Mouse (Mus musculus) lung, embryonic 14.5 days (tissue): Measurements from ENCODE around the gene Rnd2. TPM values are rescaled to one million over a fixed set of nuclear protein-coding genes. Genes with fewer than 3 reads are reported as not detected.
A peak's percentile ranks its signal among the peaks of the same experiment; 100 is the strongest.

ENCODE experiments used
- ATAC-seq: fragments of 200-750 bp; cut with Nextera tagmentation; 2 replicates; pipeline ENCODE4 v1.8.0; 2017; ENCODE audit warnings: mild to moderate bottlenecking, moderate TSS enrichment, moderate library complexity; ENCODE audit not compliant: insufficient read depth
- DNase-seq: peaks from one replicate; pipeline ENCODE4 v3.0.0-alpha.2; 2015
- H3K27ac ChIP-seq: fragments of 300-500 bp; sonication (generic); 2 replicates; pipeline ENCODE4 v1.5.1; 2014; ENCODE audit warnings: low read depth, mild to moderate bottlenecking, moderate library complexity
- H3K27me3 ChIP-seq: fragments of 300-500 bp; sonication (generic); 2 replicates; pipeline ENCODE4 v1.6.1; 2014; ENCODE audit warnings: low read length, control low read depth; ENCODE audit not compliant: insufficient read depth
- H3K36me3 ChIP-seq: fragments of 300-500 bp; sonication (generic); 2 replicates; pipeline ENCODE4 v1.6.1; 2014; ENCODE audit warnings: control low read depth; ENCODE audit not compliant: insufficient read depth
- H3K4me1 ChIP-seq: fragments of 300-500 bp; sonication (generic); 2 replicates; pipeline ENCODE4 v1.6.1; 2014; ENCODE audit warnings: antibody characterized with exemption, control low read depth; ENCODE audit not compliant: insufficient read depth
- H3K4me2 ChIP-seq: fragments of 300-500 bp; sonication (generic); 2 replicates; pipeline ENCODE4 v1.6.1; 2014; ENCODE audit warnings: mild to moderate bottlenecking
- H3K4me3 ChIP-seq: fragments of 300-500 bp; sonication (generic); 2 replicates; pipeline ENCODE4 v1.5.1; 2014; ENCODE audit warnings: low read depth, low read length
- H3K9ac ChIP-seq: fragments of 300-500 bp; sonication (generic); 2 replicates; pipeline ENCODE4 v1.6.1; 2014
- H3K9me3 ChIP-seq: fragments of 300-500 bp; sonication (generic); 2 replicates; pipeline ENCODE4 v1.6.1; 2016; ENCODE audit warnings: low read depth, low read length, control low read depth
- CTCF ChIP-seq: IDR thresholded peaks from 2 replicates; pipeline ENCODE4 v1.5.1; 2016; ENCODE audit warnings: antibody characterized with exemption, low read depth
- WGBS: fragments of 180-500 bp; shearing (Covaris S2); extraction: QIAGEN DNeasy Blood & Tissue Kit; methylation state at CpG from one replicate; pipeline ENCODE4 v1.1.7; 2014; 5-methylcytosine and 5-hydroxymethylcytosine counted together
- polyA plus RNA-seq: library from polyadenylated mRNA; unstranded; fragments of >200 nt; fragmentation: Nextera tagmentation; extraction: Ambion mirVana; gene quantifications from 2 replicates; pipeline ENCODE4 v1.2.1, GENCODE M21; 2014

The Rnd2 gene
- polyA plus RNA-seq, 1 experiment from 2014 or later: 5.6 TPM

- Histone ChIP-seq H3K4me3 (no peak overlapping the region), H3K27ac (no peak overlapping the region), H3K4me1 (no peaks in the 10 kb centered on the region), H3K27me3 (no peaks in the 10 kb centered on the region), H3K9me3 (no peaks in the 10 kb centered on the region), H3K4me2 (no peak overlapping the region), H3K9ac (no peak overlapping the region), H3K36me3 (no peaks in the 10 kb centered on the region)
- no peak for DNase-seq
- no peak for TF ChIP-seq CTCF
- ATAC-seq: no peak
- WGBS: 43% methylated on average over 4 of the region's 4 CpGs
These were observed 12.4 kb downstream of the Rnd2 start for GRCm38 (mm10) chr11:101477194-101477551.

DNA sequence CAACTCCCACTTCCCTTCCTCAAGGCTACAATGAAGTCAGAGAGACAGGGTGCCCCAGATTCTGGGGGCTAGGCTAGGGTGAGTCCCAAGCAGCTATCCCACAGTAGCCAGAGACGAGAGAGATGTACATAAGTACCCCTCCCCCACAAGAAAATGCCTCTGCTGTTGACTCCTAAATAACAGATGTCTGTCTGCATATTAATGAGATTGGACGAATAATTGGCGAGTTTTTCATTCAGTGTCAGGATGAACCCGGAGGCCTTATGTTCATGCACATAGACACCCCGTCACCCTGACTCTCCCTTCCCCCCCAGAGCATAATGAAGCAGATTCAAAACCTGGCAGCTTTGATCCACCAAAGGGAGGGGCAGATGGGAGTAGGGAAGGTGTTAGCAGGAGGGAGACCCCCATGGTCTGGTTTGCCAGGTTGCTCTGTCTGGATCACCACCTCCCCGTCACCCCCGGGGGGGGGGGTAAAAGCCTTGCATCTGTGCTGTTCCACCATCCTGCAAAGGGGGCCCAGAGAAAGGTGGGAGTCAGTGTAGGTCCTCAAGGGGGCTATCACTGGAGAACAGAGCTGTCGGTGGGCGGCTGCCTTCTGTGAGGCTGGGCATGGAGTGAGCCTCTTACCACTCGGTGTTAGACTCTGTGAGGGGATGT, 12.9 kb downstream of the Rnd2 start:
- no peak for TF ChIP-seq CTCF
- Histone ChIP-seq H3K36me3 (no peaks in the 10 kb centered on the region), H3K4me3 (no peak overlapping the region), H3K9me3 (no peaks in the 10 kb centered on the region), H3K9ac (no peak overlapping the region), H3K27me3 (no peaks in the 10 kb centered on the region), H3K4me2 (no peak overlapping the region), H3K4me1 (no peaks in the 10 kb centered on the region), H3K27ac (no peak overlapping the region)
- DNase-seq: no peak
- no peak for ATAC-seq
- WGBS: 59% methylated on average over 10 of the region's 10 CpGs

DNA sequence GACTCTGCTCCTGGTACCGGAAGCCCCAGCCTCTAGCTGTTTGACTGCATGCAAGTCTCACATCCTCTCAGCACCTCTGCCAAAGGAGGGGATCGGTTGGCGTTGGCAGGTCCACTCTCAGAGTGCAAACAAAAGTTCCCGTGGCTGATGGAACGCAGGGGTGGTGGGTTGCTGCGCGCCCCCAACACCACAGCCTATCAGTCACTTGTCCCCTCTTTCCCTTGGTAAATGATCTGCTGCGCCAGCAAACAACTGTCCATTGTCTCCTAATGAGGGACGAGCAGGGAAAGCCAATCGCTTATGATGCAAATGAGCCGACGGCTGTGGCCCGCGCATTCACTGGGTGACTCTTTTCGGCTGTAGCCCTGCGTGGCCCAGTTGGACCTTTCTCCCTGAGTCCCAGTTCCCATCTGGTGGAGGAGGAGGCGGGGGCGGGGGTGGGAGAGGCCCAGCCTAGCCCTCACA, 14.4 kb downstream of the Rnd2 start:
- H3K9me3 ChIP-seq: no peaks in the 10 kb centered on the region
- H3K36me3 ChIP-seq: no peaks in the 10 kb centered on the region
- H3K4me2 ChIP-seq: peak overlapping the region; percentile 50
- WGBS: 9% methylated on average over 18 of the region's 18 CpGs
- DNase-seq (peak; percentile 29), ATAC-seq (no peak)
- no peaks in the 10 kb centered on the region for H3K4me1 ChIP-seq
- H3K27ac ChIP-seq: no peak overlapping the region
- no peak overlapping the region for H3K4me3 ChIP-seq
- no peak for TF ChIP-seq CTCF
- H3K27me3 ChIP-seq: no peaks in the 10 kb centered on the region
- H3K9ac ChIP-seq: no peak overlapping the region

GRCm38 (mm10) chr11:101480912-101481311, 16.1 kb downstream of the Rnd2 start:
- Histone ChIP-seq H3K4me1 (no peaks in the 10 kb centered on the region), H3K4me3 (no peak overlapping the region), H3K36me3 (no peaks in the 10 kb centered on the region), H3K9ac (no peak overlapping the region), H3K4me2 (no peak overlapping the region), H3K27ac (no peak overlapping the region), H3K9me3 (no peaks in the 10 kb centered on the region), H3K27me3 (no peaks in the 10 kb centered on the region)
- ATAC-seq (no peak), DNase-seq (no peak)
- TF ChIP-seq CTCF: no peak
- 15% methylated on average over 6 of the region's 6 CpGs for WGBS

GRCm38 (mm10) chr11:101483804-101484203, 19.0 kb downstream of the Rnd2 start:
- no peak for ATAC-seq

GRCm38 (mm10) chr11:101484245-101484644, 19.4 kb downstream of the Rnd2 start:
- Histone ChIP-seq H3K27me3 (no peaks in the 10 kb centered on the region), H3K36me3 (peaks cover 21% of the 10 kb centered on the region), H3K4me1 (no peaks in the 10 kb centered on the region), H3K4me3 (no peak overlapping the region), H3K27ac (no peak overlapping the region), H3K4me2 (no peak overlapping the region), H3K9ac (no peak overlapping the region), H3K9me3 (no peaks in the 10 kb centered on the region)
- DNase-seq: no peak
- no peak for ATAC-seq
- WGBS: 58% methylated on average over 6 of the region's 6 CpGs
- TF ChIP-seq CTCF: no peak

More at GRCm38 (mm10) chr11:101483804-101484203, 19.0 kb downstream of the Rnd2 start:
- no peak for TF ChIP-seq CTCF
- 24% methylated on average over 3 of the region's 3 CpGs for WGBS
- Histone ChIP-seq H3K27me3 (no peaks in the 10 kb centered on the region), H3K27ac (no peak overlapping the region), H3K9me3 (no peaks in the 10 kb centered on the region), H3K4me3 (no peak overlapping the region), H3K36me3 (peaks cover 17% of the 10 kb centered on the region), H3K4me1 (no peaks in the 10 kb centered on the region), H3K9ac (no peak overlapping the region), H3K4me2 (no peak overlapping the region)
- DNase-seq: no peak

DNA sequence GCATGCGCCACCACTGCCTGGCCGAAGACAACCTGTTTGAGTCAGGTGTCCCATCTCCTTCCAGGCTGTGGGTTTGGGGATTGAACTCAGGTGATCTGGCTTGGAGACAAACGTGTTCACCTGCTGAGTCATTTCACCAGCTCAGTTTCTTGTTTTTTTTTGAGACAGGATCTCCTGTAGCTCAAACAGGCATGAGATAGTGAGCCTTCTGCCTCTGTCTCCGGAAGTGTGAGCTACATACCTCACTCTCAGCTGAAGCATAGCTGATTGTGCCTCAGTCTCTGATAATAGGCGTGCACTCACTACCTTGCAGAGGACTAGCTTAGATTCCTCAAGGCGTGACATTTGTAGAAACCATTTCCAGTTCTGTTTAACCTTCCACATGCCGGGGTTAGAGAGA, 20.0 kb downstream of the Rnd2 start:
- Histone ChIP-seq H3K27me3 (no peaks in the 10 kb centered on the region), H3K27ac (no peak overlapping the region)

More for the DNA sequence above, 20.0 kb downstream of the Rnd2 start:
- TF ChIP-seq CTCF: no peak
- Histone ChIP-seq H3K36me3 (peaks cover 26% of the 10 kb centered on the region), H3K9ac (no peak overlapping the region), H3K4me1 (no peaks in the 10 kb centered on the region), H3K4me3 (no peak overlapping the region), H3K9me3 (no peaks in the 10 kb centered on the region), H3K4me2 (no peak overlapping the region)
- 74% methylated on average over 7 of the region's 7 CpGs for WGBS
- DNase-seq (no peak), ATAC-seq (no peak)
